Mouse (Mus musculus) lung, postnatal 25 days (tissue): ENCODE measurements around the gene Maco1.

Source experiments
- DNase-seq: peaks from one replicate; pipeline ENCODE4 v3.0.0; 2022; ENCODE audit warnings: low spot score

Maco1 gene

DNA sequence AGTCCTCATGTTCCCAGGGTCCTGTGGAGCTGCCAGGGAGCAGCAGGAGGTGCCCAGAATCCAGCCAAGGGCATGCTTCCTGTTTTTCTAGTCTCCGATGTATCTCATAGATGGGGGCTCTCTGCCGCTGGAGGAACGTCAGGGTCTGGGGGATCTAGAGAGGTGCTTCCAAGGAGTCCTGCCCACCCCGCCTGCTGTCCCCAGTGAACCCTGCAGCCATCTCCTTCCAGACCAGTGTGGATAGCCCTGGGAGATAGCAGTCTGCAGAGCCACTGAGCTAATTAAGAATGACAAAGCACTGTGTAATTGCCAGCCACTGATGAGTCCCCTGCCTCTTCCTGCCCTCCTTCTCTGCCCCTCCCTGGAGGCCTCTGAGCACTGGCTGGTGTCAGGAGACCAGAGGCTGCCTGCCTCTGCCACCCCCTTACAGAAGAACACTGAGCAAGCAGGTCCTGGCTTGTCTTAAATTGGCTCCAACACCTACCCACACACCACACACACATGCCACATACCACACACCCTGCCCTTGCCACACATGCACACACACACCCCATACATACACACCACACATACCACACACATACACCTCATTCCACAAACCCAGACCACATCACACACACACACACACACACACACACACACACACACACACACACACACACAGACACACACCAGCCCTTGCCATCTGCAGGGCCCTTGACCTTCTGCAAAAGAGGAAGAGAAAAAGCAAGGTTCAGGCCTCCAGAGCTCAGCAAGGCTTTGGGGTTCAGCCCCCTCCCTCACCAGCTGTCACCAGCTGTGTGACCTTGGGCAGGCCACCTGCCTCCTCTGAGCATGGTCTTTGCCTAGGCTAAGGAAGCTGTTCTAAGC lies 80.1 kb downstream of the Maco1 start:
- DNase-seq = no peak

DNA sequence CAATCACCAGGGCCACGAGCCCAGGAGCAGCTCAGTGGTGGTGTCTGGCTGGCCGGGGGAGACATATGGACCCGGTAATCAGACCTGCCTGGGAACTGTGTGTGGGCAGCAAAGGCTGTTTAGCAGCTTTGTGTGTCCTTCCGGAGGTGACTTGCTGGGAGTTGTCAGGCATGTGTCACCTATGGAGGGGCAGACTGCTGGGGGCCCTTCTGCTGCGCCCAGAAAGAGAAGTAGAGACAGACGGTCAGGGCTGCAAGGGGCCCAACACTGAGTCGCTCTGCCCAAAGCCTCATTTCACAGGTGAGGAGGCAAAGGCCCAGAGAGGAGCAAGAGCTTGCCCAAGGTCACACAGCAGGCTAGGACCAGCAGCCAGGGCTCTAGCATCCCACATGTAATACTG lies 83.3 kb downstream of the Maco1 start:
- DNase-seq = no peak

DNA sequence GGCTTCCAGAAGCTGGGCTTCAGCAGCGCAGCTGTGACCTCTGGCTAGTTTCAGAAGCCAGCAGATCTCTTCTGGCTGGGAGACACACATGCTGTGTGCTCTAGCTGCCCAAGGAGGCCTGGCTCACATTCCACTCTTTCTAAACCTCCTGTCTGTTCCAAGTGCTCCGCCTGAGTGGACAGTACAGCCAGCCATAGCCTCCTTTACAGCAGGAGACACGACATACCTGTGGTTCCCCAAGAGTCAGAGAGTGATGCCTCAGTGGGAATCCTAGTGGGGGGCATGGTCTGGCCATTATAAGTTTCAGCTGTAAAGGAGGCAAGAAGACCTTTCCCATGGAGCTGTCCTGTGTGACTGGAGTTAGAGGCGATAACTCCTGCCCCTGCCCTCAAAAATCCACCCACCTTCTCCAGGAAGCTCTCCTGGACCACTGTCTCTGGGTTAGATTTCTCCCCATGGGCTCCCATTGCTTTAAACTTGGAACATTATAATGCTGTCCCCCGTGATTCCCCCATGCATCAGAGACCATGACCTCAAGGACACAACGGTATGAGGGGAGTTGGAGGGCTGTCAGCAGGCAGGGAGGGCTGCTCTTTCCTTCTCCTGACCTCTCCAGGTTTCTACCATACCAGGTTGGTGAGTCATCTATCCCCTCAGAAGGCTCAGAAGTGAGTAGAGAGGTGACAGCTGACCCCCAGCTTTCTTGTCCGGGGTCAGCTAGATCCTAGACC lies 83.9 kb downstream of the Maco1 start:
- no peak for DNase-seq

DNA sequence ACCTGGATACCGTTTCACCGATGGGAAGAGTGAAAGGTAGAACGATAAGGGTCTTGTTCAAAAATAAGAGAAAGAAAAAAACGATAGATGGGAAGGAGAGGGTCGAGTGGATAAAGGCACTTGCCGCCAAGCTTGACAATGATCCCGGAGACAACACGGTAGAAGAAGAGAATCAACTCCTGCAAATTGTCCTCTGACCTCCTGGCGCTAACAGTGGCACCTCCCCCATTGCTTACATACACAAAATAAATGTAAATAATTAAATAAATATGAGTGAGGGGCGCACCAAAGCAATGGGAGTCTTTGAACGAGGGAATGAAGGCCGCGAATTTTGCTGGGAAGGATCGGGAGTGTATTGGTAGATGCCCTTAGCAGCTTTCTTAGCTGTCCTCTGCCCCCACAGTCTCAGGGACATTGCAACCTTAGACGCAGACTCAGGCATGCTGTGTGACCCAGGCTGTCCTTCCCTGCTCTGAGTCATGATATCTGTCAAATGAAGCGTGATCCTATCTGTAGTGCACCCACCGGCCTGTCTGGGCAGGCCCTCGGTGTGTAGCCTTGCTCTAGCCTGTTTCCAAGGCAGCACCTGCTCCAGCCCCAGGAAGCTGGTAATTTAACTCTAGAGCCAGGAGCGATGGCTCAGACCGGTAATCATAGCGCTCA lies 84.8 kb downstream of the Maco1 start:
- no peak for DNase-seq

DNA sequence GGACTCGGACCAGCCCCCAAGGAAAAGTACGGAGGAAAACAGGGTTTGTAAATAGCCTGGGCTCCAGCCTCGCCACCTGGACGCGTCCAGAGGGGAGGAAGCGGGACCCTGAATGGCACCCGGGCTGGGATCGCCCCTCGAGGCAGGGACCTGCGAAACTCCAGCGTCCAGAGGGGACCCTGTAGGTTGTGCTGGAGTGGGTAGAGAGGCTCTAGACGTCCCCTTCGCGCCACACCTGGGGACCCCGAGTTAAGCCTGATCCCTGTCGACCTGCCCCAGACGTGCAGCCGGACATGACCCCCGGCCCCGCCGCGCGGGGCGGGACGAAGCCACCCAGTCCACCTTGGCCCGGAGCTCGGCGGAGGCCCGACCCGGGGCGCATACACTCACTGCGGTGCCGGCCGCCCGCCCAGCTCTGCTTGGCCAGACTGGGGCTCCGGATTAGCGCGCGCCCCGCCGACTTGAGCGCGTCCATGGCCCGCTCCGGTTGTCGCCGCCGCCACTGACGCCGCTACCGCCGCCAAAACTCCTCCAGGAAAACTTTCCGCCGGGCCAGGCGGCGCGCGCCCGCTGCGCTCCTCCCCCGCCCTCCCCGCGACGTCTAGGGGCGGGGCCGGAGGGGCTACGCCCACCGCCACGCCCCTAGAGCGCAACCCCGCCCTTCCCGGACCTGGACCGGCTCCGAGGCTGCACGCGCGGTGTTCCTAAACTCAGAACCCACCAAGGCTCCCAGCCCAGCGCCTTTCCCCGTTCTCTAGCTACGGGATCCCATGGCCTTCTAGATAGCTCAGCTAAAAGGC lies 85.5 kb downstream of the Maco1 start, which contains the start of gene Ldlrap1:
TSS of gene Ldlrap1 (minus strand) at position 599 of the 800 bp plus-strand sequence.
- DNase-seq = peak; percentile 75

DNA sequence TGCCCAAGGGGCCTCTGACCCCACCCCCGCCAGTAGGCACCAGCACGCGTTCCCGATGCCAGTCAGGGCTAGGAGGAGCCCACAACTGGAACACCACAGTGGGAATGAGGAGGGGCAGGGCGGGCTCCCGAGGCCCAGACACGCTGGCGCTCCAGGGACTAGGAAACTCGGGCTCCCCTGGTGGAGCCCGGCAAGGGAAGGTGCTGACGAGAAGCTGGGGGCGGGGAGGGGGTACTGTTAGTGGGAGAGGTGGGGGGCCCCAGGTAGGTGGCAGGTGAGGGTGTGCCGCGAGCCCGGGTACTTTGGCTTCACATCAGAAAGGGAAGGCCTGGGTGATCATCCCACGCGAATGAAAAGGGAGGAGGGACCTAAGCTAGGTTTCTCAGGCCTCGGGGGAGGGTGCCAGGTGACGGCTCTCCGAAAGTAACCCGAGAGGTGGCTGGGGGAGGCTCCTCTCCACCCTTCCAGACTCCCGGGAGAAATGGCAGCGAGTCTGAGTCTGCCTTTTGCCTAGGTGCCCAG lies 86.2 kb downstream of the Maco1 start:
- peak; percentile 65 for DNase-seq

DNA sequence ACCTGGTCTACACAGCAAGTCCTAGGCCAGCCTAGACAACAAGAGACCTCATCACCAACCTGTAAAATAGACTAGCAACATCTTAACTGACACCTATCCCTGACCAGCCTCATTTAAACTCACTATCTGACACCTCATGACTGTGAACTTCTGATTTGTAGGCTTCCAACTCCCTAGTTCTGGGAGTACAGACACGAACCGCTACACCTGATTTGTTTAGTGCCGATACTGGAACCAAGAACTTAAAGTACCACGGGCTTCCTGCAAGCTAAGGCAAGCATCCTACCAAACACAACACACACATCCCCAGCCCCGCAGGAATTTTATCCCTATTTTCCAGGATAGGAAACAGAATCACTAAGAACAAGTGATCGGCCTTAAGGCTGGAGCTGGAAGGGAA lies 86.9 kb downstream of the Maco1 start:
- DNase-seq = no peak

DNA sequence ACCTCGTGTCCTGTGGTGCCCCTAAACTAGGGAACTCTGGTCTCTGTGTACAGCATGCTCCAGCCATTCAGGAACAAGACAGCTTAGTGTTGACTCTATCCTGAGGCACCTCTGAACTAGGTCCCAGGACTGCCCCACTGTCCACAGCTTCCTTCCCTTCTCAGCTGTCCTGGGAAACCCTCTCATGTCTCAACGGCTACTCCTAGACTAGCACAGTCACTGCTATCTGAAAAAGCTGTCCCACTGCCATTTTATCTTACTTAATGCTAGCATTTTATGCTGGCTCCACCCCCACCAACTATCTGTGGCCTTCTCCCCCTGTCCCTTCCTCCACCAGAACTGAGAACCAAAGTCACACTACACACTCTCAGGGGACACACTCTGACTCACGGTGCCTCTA lies 88.8 kb downstream of the Maco1 start:
- no peak for DNase-seq

DNA sequence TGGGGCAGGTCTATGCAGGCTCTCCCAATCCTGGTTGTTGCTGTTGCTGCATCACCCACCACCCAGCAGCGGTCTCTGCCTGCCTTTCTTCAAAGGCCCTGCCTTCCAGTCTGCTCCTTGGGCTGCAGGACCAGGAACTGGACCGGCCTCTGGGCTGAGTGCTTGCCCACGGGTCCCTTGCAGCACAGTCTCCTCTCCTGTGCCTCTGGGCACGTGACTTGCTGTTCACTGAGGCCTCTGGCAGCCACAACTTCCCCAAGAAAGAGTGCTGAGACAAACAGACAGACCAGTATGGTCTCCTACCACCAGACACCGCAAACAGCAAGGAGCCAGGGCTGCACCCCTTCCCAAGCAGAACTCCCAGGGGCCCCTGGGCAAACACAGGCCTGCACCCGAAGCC lies 90.8 kb downstream of the Maco1 start:
- DNase-seq = peak; percentile 56

DNA sequence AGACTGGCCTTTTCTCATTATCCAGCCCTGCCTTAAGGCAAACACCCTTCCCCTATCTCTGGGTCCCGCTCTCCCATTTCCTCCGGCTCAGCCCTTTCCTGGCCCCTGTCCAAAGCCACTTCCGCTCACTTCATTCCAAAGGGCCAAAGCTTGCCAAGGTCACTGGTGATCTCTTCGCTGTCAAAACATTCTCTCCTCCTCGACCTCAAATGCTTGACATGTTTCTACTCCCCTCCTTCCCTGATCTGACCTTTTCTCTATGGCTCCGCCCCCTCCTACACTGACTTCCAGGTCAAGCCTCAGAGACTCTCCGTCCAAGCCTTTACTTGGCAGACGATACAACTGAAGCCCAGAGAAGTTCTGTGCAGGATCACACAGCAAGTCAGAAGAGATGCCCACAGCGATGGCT lies 92.3 kb downstream of the Maco1 start:
- DNase-seq = peak; percentile 88

DNA sequence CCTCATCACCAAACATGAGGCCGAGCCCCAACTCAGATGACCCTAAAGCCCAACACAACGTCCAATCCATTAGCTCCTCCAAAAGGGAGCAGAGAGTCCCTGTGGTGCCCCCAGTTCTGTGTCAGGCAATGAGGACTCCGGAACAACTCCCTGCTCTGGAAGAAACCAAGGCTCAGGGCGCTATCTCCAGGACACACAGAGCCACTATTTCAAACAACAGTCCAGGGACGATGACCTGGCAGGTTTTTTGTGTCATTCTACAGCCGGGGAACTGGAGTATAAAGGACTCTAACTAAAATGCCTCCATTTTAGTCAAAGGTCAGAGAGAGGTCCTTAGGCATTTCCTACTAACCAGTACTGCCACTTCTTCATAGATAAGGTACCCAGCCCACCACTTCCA lies 92.9 kb downstream of the Maco1 start:
- no peak for DNase-seq

DNA sequence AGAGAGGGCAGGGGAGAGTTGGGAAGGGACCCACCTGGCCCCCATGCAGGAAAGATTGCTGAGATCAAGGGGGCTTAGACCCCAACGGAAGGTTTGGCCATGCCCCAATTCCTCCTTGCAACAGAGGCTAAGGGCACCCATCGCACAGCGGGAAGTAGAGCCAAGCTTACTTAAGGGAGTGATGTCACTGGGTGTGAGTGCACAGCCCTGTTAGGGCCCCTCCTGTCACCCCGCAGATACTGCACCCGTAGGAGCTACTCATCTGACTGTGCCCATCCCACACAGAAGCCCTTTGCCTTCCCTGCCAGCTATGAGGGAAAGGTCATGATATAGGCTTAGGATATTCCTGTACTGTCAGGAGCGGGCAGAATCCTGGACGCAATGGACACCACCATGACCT lies 93.6 kb downstream of the Maco1 start:
- DNase-seq = no peak

DNA sequence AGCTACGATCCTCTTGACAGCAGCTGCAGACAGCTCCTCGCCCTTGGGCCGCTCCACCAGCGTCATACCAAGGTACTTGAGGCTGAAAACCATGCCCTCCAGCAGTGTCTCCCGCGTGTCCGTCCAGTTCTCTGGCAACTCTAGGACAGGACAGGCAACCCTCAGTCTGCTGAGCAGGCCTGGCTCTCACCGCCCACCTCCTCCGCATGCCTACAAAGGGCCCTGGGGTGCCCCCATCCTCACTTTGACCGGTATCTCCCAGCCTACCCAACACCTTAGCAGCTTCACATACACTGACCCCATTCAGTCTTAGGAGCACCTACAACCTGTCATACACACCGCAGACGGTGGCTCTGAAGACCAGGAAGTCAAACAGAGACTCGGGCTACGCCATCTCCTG lies 94.2 kb downstream of the Maco1 start:
- no peak for DNase-seq

DNA sequence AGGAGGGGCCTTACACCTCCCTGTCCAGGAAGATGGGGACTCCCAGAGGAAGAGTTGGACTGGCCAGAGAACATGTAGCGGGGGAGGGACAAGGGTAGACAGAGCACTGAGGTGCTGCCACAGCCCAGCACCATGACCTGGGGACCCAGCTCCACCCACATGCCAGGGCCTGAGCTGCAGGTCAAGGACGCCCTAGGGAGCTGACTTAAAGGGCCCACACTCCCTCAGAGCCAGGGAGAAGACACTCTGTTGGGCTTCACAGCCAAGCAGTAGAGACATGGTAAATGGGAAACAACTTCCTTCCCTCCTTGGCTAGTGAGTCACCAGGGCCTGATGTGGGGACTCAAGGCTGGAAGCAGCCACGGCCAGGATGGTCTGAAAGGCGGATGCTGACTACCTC lies 94.8 kb downstream of the Maco1 start:
- no peak for DNase-seq

DNA sequence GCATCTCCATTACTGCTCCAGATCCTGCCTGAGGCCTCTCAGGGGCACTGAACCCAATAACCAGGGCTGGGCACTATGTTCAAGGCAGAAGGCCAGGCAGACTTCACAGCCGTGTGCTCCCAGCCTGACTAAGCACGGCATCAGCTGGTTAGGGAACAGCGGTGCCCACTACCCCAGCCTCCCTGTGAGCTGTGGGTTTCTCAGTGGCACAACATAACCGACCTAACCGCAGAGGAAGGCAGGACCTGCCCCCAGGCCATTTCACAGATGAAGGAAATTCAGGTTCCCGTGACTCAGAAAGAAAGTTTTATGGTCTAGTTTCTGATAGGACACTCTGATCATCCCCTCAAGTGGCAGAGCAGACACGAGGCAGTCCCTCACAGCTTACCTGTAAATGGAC lies 96.2 kb downstream of the Maco1 start:
- no peak for DNase-seq

DNA sequence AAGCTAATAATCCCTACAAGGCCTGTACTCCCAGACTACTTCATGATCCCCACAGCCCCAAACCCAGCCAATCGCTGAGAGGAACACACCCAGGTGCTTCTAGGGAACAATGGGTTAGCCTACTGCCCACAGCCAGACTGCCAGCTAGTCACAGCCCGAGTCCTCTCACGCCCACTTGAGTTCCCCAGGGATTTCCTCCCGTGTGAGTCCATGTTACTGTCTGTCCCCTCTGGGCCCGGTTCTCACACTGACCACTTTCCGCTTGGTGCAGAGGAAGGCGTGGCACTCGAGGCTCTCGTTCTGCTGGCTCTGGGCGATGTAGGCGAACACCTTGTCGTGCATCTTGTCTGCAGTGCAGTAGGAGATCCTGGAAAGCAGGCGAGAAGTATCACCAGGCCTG lies 98.2 kb downstream of the Maco1 start:
- no peak for DNase-seq

DNA sequence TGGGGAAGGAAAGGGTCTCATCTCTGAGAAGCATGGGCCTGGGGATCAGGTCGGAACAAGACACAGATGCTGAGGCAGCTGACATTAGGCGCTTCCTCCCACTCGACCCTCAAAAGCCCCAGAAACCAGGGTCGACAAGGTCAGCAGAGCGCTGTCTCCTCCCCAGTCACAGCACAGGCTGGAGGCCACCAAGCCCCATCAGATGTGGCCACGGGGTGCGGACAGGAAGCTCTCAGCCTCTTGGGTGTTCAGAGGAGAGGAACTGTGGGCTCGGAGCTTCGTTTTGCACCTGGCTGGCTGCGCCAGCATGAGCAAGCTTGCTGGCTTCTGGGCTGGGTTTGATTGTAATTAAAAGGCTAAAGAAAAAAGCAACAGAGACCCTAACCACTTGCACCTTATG lies 98.8 kb downstream of the Maco1 start:
- no peak for DNase-seq

DNA sequence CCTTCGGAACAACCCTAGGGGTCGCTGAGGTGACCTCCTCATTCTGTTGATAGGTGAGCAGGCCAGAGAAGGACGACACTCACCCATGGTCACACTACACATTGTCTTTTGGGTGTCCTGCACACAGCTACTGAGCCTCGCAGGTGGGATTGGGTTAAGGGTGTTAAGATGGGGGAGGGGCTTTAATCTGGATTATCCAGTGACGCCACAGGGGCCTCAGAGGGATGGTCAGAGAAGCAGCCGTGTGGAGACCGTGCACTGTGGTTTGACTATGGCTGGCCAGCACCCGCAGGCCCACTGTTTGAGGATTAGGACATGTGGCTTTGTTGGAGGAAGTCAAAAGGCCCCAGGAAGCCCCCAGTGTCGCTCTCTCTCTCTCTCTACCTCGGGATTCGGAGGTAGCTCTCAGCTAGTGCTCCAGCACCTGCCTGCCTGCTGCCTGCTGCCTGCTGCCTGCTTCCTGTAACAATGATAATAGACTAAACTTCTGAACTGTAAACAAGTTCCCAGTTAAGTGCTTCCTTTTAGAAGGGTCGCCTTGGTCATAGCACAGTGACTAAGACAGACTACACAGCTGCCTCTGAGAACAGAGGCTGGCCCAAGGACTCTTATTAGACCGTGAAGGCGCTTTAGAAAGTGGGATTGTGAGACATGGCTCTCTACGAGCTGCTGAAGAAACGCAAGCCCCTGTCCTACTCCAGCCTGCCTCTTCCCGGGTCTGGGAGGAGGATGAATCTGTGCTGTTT lies 99.5 kb downstream of the Maco1 start:
- no peak for DNase-seq

DNA sequence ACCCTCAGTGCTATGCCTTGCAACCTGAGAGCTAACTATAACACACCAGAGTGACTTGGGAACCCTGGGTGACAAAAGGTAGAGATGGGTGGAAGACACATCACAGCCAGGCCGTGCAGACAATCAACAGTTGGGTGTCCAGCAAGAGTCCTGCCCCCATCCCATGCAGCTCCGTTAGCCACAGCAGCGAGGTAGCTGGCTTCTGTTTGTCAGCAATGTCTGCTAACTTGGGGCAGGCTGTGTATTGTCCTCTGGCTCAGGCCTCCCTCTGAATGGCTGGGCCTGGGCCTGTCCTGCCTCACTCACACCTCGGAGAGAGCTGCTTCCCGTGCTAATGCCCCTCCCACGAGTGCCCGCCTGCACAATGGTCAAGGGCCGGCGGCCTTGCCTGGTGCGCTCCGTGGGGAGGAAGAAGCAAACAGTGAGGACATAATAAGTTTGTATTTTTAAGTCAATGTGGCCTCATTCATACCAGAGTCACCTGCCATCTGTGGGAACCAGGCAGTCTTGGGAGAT lies 100.2 kb downstream of the Maco1 start:
- DNase-seq = no peak
